Mouse (Mus musculus): ENCODE measurements around the gene Phf3. TPM values are rescaled to one million over a fixed set of nuclear protein-coding genes. Genes with fewer than 3 reads are reported as not detected.
A peak's percentile ranks its signal among the peaks of the same experiment; 100 is the strongest.
"Not testable (repeated sequence)": the region's sequence is repeated elsewhere in the genome, so short reads cannot be mapped to it uniquely, and the experiment has no call there.

Gene Phf3
- polyA plus RNA-seq, 1 experiment from 2014 or later, result 16.2 TPM

- Histone ChIP-seq H3K4me1 (ENCODE audit: control insufficient read depth, insufficient read depth, low read length) (no peaks in the 10 kb centered on the region), H3K27ac (ENCODE audit: low read length) (no peak overlapping the region), H3K36me3 (ENCODE audit: control insufficient read depth, insufficient read depth, low read length) (no peaks in the 10 kb centered on the region), H3K27me3 (replicated peaks; ENCODE audit: control insufficient read depth, insufficient read depth, low read length) (no peaks in the 10 kb centered on the region), H3K9ac (ENCODE audit: low read depth, low read length) (no peak overlapping the region), H3K9me3 (ENCODE audit: control insufficient read depth, low read length) (no peaks in the 10 kb centered on the region), H3K4me3 (ENCODE audit: low read length) (no peak overlapping the region), H3K4me2 (ENCODE audit: low read depth, low read length) (no peak overlapping the region)
- WGBS, result 48% methylated on average over 6 of the region's 6 CpGs
- no peak for ATAC-seq
These were observed 93.4 kb downstream of the Phf3 start for GRCm38 (mm10) chr1:30780293-30780692.

- Histone ChIP-seq H3K4me3 (ENCODE audit: low read length) (no peak overlapping the region), H3K9ac (ENCODE audit: low read depth, low read length) (no peak overlapping the region), H3K36me3 (ENCODE audit: control insufficient read depth, insufficient read depth, low read length) (no peaks in the 10 kb centered on the region), H3K4me1 (ENCODE audit: control insufficient read depth, insufficient read depth, low read length) (no peaks in the 10 kb centered on the region), H3K27ac (ENCODE audit: low read length) (no peak overlapping the region), H3K4me2 (ENCODE audit: low read depth, low read length) (no peak overlapping the region), H3K9me3 (ENCODE audit: control insufficient read depth, low read length) (no peaks in the 10 kb centered on the region), H3K27me3 (replicated peaks; ENCODE audit: control insufficient read depth, insufficient read depth, low read length) (no peaks in the 10 kb centered on the region)
- ATAC-seq, result no peak
- WGBS, result 80% methylated on average over 3 of the region's 3 CpGs
These were observed 94.2 kb downstream of the Phf3 start for GRCm38 (mm10) chr1:30779562-30779961.

GRCm38 (mm10) chr1:30778374-30779005 is 95.2 kb downstream of the Phf3 start:
- H3K4me3 ChIP-seq (ENCODE audit: low read length), result no peak overlapping the region
- no peak overlapping the region for H3K4me2 ChIP-seq (ENCODE audit: low read depth, low read length)
- no peak overlapping the region for H3K9ac ChIP-seq (ENCODE audit: low read depth, low read length)
- H3K27ac ChIP-seq (ENCODE audit: low read length), result no peak overlapping the region
- WGBS, result 17% methylated on average over 14 of the region's 14 CpGs
- no peaks in the 10 kb centered on the region for H3K36me3 ChIP-seq (ENCODE audit: control insufficient read depth, insufficient read depth, low read length)
- H3K27me3 ChIP-seq (replicated peaks; ENCODE audit: control insufficient read depth, insufficient read depth, low read length), result no peaks in the 10 kb centered on the region
- no peaks in the 10 kb centered on the region for H3K4me1 ChIP-seq (ENCODE audit: control insufficient read depth, insufficient read depth, low read length)
- no peaks in the 10 kb centered on the region for H3K9me3 ChIP-seq (ENCODE audit: control insufficient read depth, low read length)
- ATAC-seq, result peak; percentile 40

- Histone ChIP-seq H3K27me3 (replicated peaks; ENCODE audit: control insufficient read depth, insufficient read depth, low read length) (no peaks in the 10 kb centered on the region), H3K9me3 (ENCODE audit: control insufficient read depth, low read length) (no peaks in the 10 kb centered on the region), H3K36me3 (ENCODE audit: control insufficient read depth, insufficient read depth, low read length) (no peaks in the 10 kb centered on the region), H3K27ac (ENCODE audit: low read length) (no peak overlapping the region), H3K4me1 (ENCODE audit: control insufficient read depth, insufficient read depth, low read length) (no peaks in the 10 kb centered on the region), H3K9ac (ENCODE audit: low read depth, low read length) (no peak overlapping the region), H3K4me3 (ENCODE audit: low read length) (no peak overlapping the region), H3K4me2 (ENCODE audit: low read depth, low read length) (no peak overlapping the region)
- ATAC-seq, result no peak
- WGBS, result 56% methylated on average over 2 of the region's 2 CpGs
These were observed 97.5 kb downstream of the Phf3 start for GRCm38 (mm10) chr1:30776196-30776595.

GRCm38 (mm10) chr1:30773662-30774061 is 100.1 kb downstream of the Phf3 start:
- no peak for ATAC-seq
- H3K9me3 ChIP-seq (ENCODE audit: control insufficient read depth, low read length), result no peaks in the 10 kb centered on the region
- no peak overlapping the region for H3K27ac ChIP-seq (ENCODE audit: low read length)
- H3K9ac ChIP-seq (ENCODE audit: low read depth, low read length), result no peak overlapping the region
- no peak overlapping the region for H3K4me2 ChIP-seq (ENCODE audit: low read depth, low read length)
- no peaks in the 10 kb centered on the region for H3K36me3 ChIP-seq (ENCODE audit: control insufficient read depth, insufficient read depth, low read length)
- 72% methylated on average over 6 of the region's 6 CpGs for WGBS
- H3K4me3 ChIP-seq (ENCODE audit: low read length), result no peak overlapping the region
- H3K27me3 ChIP-seq (replicated peaks; ENCODE audit: control insufficient read depth, insufficient read depth, low read length), result no peaks in the 10 kb centered on the region
- H3K4me1 ChIP-seq (ENCODE audit: control insufficient read depth, insufficient read depth, low read length), result no peaks in the 10 kb centered on the region

- Histone ChIP-seq H3K27me3 (replicated peaks; ENCODE audit: control insufficient read depth, insufficient read depth, low read length) (no peaks in the 10 kb centered on the region), H3K4me2 (ENCODE audit: low read depth, low read length) (no peak overlapping the region), H3K4me3 (ENCODE audit: low read length) (no peak overlapping the region), H3K27ac (ENCODE audit: low read length) (no peak overlapping the region; the same call in 1 of the 2 replicates), H3K36me3 (ENCODE audit: control insufficient read depth, insufficient read depth, low read length) (no peaks in the 10 kb centered on the region), H3K9ac (ENCODE audit: low read depth, low read length) (no peak overlapping the region), H3K9me3 (ENCODE audit: control insufficient read depth, low read length) (no peaks in the 10 kb centered on the region), H3K4me1 (ENCODE audit: control insufficient read depth, insufficient read depth, low read length) (no peaks in the 10 kb centered on the region)
- 74% methylated on average over 7 of the region's 7 CpGs for WGBS
- no peak for ATAC-seq
These were observed 100.9 kb downstream of the Phf3 start for GRCm38 (mm10) chr1:30772851-30773250.

GRCm38 (mm10) chr1:30771772-30772171 is 101.9 kb downstream of the Phf3 start:
- Histone ChIP-seq H3K9ac (ENCODE audit: low read depth, low read length) (no peak overlapping the region), H3K4me2 (ENCODE audit: low read depth, low read length) (no peak overlapping the region), H3K4me1 (ENCODE audit: control insufficient read depth, insufficient read depth, low read length) (no peaks in the 10 kb centered on the region), H3K9me3 (ENCODE audit: control insufficient read depth, low read length) (no peaks in the 10 kb centered on the region), H3K36me3 (ENCODE audit: control insufficient read depth, insufficient read depth, low read length) (no peaks in the 10 kb centered on the region), H3K27ac (ENCODE audit: low read length) (no peak overlapping the region), H3K4me3 (ENCODE audit: low read length) (no peak overlapping the region), H3K27me3 (replicated peaks; ENCODE audit: control insufficient read depth, insufficient read depth, low read length) (no peaks in the 10 kb centered on the region)
- WGBS, result 69% methylated on average over 6 of the region's 6 CpGs
- no peak for ATAC-seq

- H3K9ac ChIP-seq (ENCODE audit: low read depth, low read length); H3K4me2 ChIP-seq (ENCODE audit: low read depth, low read length); H3K27me3 ChIP-seq (replicated peaks; ENCODE audit: control insufficient read depth, insufficient read depth, low read length); H3K36me3 ChIP-seq (ENCODE audit: control insufficient read depth, insufficient read depth, low read length); ATAC-seq; H3K27ac ChIP-seq (ENCODE audit: low read length); H3K4me1 ChIP-seq (ENCODE audit: control insufficient read depth, insufficient read depth, low read length); H3K4me3 ChIP-seq (ENCODE audit: low read length); H3K9me3 ChIP-seq (ENCODE audit: control insufficient read depth, low read length): not testable (repeated sequence)
- 91% methylated on average over 13 of the region's 16 CpGs for WGBS
These were observed 103.1 kb downstream of the Phf3 start for GRCm38 (mm10) chr1:30770599-30770998.

GRCm38 (mm10) chr1:30756794-30757193 is 116.9 kb downstream of the Phf3 start:
- no peak for ATAC-seq
- Histone ChIP-seq H3K4me1 (ENCODE audit: control insufficient read depth, insufficient read depth, low read length) (no peaks in the 10 kb centered on the region), H3K4me3 (ENCODE audit: low read length) (no peak overlapping the region), H3K9ac (ENCODE audit: low read depth, low read length) (no peak overlapping the region), H3K4me2 (ENCODE audit: low read depth, low read length) (no peak overlapping the region), H3K36me3 (ENCODE audit: control insufficient read depth, insufficient read depth, low read length) (no peaks in the 10 kb centered on the region), H3K9me3 (ENCODE audit: control insufficient read depth, low read length) (no peaks in the 10 kb centered on the region), H3K27ac (ENCODE audit: low read length) (no peak overlapping the region), H3K27me3 (replicated peaks; ENCODE audit: control insufficient read depth, insufficient read depth, low read length) (no peaks in the 10 kb centered on the region)
